Comparison of ENCODE assay signal across 17 mouse cellular contexts in the genomic region with DNA sequence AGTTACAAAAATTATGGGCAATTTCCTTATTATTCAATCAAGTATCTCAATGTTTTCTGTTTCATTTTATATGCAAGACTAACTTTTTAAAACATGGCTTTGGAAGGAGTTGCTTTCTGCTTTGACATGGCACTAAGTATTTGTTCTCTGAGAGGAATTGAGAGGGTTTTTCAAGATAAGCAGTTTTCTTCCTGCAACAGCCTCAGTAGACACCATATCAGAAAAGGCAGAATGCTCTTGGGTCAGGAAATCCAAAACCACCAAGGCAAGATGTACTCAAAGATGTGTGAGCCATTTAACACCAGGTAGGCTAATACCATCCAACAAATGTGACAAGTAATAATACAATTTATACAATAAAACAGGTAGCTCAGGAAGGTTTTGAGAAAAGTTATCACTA.
"Had no signal": no experiment of that assay in that cellular context is flagged by ENCODE, and none has a peak within 500 bp of the region (broad histone marks: within the 10 kb centered on the region; RNA-seq: fewer than 3 reads in every experiment).

No protein-coding gene starts in this region.

- H3K4me3 ChIP-seq: liver, embryonic 13.5 days; liver, embryonic 15.5 days; lung, embryonic 15.5 days; midbrain, embryonic 13.5 days; midbrain, embryonic 15.5 days; neural tube, embryonic 12.5 days had no signal

- DNase-seq: liver, embryonic 13.5 days; liver, postnatal 0 days; lung, adult 2 months; lung, postnatal 14 days; lung, postnatal 36 days; right cerebral cortex, postnatal 25 days; right cerebral cortex, postnatal 4 days; spleen, adult 18-20 months; thymus, adult 18-20 months; thymus, postnatal 25 days; thymus, postnatal 4 days had no signal

- H3K9ac ChIP-seq: liver, embryonic 13.5 days; liver, embryonic 15.5 days; liver, postnatal 0 days; lung, embryonic 15.5 days; midbrain, embryonic 13.5 days; midbrain, embryonic 15.5 days; neural tube, embryonic 12.5 days had no signal

- H3K36me3 ChIP-seq: liver, embryonic 13.5 days; liver, embryonic 15.5 days; lung, embryonic 15.5 days; midbrain, embryonic 13.5 days; midbrain, embryonic 15.5 days; neural tube, embryonic 12.5 days had no signal

- H3K27ac ChIP-seq: liver, embryonic 13.5 days; liver, embryonic 15.5 days; lung, embryonic 15.5 days; macrophage; midbrain, embryonic 13.5 days; midbrain, embryonic 15.5 days; neural tube, embryonic 12.5 days had no signal

- H3K27me3 ChIP-seq: liver, embryonic 13.5 days; liver, embryonic 15.5 days; lung, embryonic 15.5 days; midbrain, embryonic 13.5 days; midbrain, embryonic 15.5 days; neural tube, embryonic 12.5 days had no signal

- H3K4me1 ChIP-seq: liver, embryonic 13.5 days; liver, embryonic 15.5 days; lung, embryonic 15.5 days; midbrain, embryonic 13.5 days; midbrain, embryonic 15.5 days; neural tube, embryonic 12.5 days had no signal

- ATAC-seq: liver, postnatal 0 days; midbrain, embryonic 13.5 days; midbrain, embryonic 15.5 days had no signal

- H3K9me3 ChIP-seq: liver, embryonic 13.5 days; liver, embryonic 15.5 days; lung, embryonic 15.5 days; midbrain, embryonic 13.5 days; midbrain, embryonic 15.5 days; neural tube, embryonic 12.5 days had no signal
